Mouse (Mus musculus) ES-E14 (cell line): ENCODE data around the gene Ubxn7. TPM values are rescaled to one million over a fixed set of nuclear protein-coding genes. Genes with fewer than 3 reads are reported as not detected.

Source experiments
- DNase-seq: peaks from one replicate; pipeline ENCODE4 v3.0.0-alpha.2; 2013; ENCODE audit warnings: low read depth, low spot score
- H3K27ac ChIP-seq: 2 replicates; pipeline ENCODE4 v1.5.1; 2012; ENCODE audit warnings: low read depth, mild to moderate bottlenecking, low read length, moderate library complexity, mixed read lengths; ENCODE audit not compliant: poor library complexity, insufficient read depth, severe bottlenecking
- H3K36me3 ChIP-seq: 2 replicates; pipeline ENCODE4 v1.6.1; 2012; ENCODE audit warnings: mild to moderate bottlenecking, low read length, moderate library complexity, mixed read lengths; ENCODE audit not compliant: control insufficient read depth, poor library complexity, insufficient read depth, severe bottlenecking
- H3K4me1 ChIP-seq, 2 experiments: fragments of 150-350 bp in 1 of 2; sonication (generic) in 1 of 2; 2 replicates each; pipeline ENCODE4 v1.6.1; 2012; ENCODE audit warnings: low read length in 2 of 2, mild to moderate bottlenecking in 1 of 2, mixed read lengths in 1 of 2; ENCODE audit not compliant: control insufficient read depth in 2 of 2, insufficient read depth in 2 of 2, poor library complexity in 1 of 2
- H3K4me3 ChIP-seq, 2 experiments: fragments of 150-350 bp in 1 of 2; sonication (generic) in 1 of 2; 2 replicates each; pipeline ENCODE4 v1.5.1; 2012; ENCODE audit warnings: low read length in 2 of 2, low read depth in 1 of 2, mild to moderate bottlenecking in 1 of 2, mixed read lengths in 1 of 2; ENCODE audit not compliant: insufficient read depth in 1 of 2, poor library complexity in 1 of 2, severe bottlenecking in 1 of 2
- H3K9ac ChIP-seq: 2 replicates; pipeline ENCODE4 v1.6.1; 2012; ENCODE audit warnings: low read depth, mild to moderate bottlenecking, low read length, mixed read lengths; ENCODE audit not compliant: poor library complexity, insufficient read depth, severe bottlenecking
- H3K9me3 ChIP-seq: fragments of 150-350 bp; sonication (generic); 2 replicates; pipeline ENCODE4 v1.6.1; 2012; ENCODE audit warnings: low read depth, mild to moderate bottlenecking, low read length; ENCODE audit not compliant: control insufficient read depth, insufficient read depth
- CHD2 ChIP-seq: IDR thresholded peaks from 2 replicates; pipeline ENCODE4 v1.6.1; 2014; ENCODE audit warnings: mild to moderate bottlenecking, low read depth, low read length, inconsistent platforms
- HCFC1 ChIP-seq: IDR thresholded peaks from 2 replicates; pipeline ENCODE4 v1.6.1; 2012; ENCODE audit warnings: low read length, inconsistent platforms, borderline replicate concordance; ENCODE audit not compliant: insufficient read depth
- MAFK ChIP-seq: IDR thresholded peaks from 2 replicates; pipeline ENCODE4 v1.6.1; 2014; ENCODE audit warnings: mild to moderate bottlenecking, low read depth, low read length, inconsistent platforms; ENCODE audit not compliant: insufficient read depth
- ZC3H11A ChIP-seq: IDR thresholded peaks from 2 replicates; pipeline ENCODE4 v1.6.1; 2012; ENCODE audit warnings: low read depth, mild to moderate bottlenecking, inconsistent platforms, low read length, borderline replicate concordance
- ZNF384 ChIP-seq: IDR thresholded peaks from 2 replicates; pipeline ENCODE4 v1.6.1; 2012; ENCODE audit warnings: low read depth, low read length, inconsistent platforms
- in situ Hi-C, 2 experiments: fragments of 600-800 bp; cut with MboI; formaldehyde crosslinking; loops; one replicate each; pipeline ENCODE4 v1.15.1; 2025; ENCODE audit warnings: low sequenced_read_pairs in 2 of 2, inconsistent platforms in 1 of 2; ENCODE audit not compliant: unreplicated experiment in 2 of 2
- total RNA-seq: library from RNA; depleted of rRNA; stranded (reverse); fragments of 300-350 nt; gene quantifications from 2 replicates; pipeline ENCODE4 v1.2.3, GENCODE M21; 2012

Gene Ubxn7
- total RNA-seq, 1 experiment: 47.6 TPM

DNA sequence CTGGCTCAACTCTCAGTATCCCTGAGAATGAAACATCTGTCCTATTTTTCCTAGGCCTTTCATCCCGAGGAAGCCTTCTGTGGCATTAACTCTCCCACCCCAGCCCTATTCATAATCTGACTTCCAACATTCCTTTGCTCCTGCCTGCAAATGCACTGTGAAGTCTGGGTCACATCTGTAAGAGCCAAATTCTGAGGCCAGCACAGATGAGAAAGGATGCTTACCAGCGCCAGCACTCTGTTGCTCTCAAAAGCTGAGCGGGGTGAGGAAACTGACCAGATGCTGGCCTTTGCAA, 64.4 kb downstream of the Ubxn7 start:
- Histone ChIP-seq H3K27ac (no peak overlapping the region), H3K4me3 (no peak overlapping the region), H3K4me1 (no peaks in the 10 kb centered on the region), H3K9me3 (no peaks in the 10 kb centered on the region), H3K9ac (no peak overlapping the region), H3K36me3 (no peaks in the 10 kb centered on the region; the same call in 1 of the 2 replicates)
- no peak for TF ChIP-seq HCFC1
- in situ Hi-C loops: no loop called here
- DNase-seq: no peak

DNA sequence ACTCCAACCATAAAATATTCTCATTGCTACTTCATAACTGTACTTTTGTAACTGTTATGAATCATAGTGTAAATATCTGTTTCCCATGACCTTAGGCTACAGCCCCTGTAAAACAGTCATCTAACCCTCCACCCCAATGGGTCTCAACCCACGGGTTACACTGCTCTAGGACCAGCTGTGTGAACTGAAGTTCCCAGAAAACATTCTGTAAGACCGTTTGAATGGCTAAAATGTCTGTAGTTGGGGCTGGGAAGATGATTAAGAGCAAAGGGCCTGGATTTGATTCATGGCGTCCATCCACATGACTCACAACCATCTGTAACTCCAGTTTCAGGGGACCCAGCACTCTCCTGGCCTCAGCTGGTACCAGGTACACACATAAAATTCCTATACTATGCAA, 66.1 kb downstream of the Ubxn7 start:
- Histone ChIP-seq H3K9me3 (no peaks in the 10 kb centered on the region), H3K27ac (no peak overlapping the region), H3K36me3 (no peaks in the 10 kb centered on the region; the same call in 1 of the 2 replicates), H3K4me3 (no peak overlapping the region), H3K9ac (no peak overlapping the region), H3K4me1 (no peaks in the 10 kb centered on the region)
- no peak for DNase-seq
- TF ChIP-seq ZC3H11A: no peak
- TF ChIP-seq CHD2: no peak
- no peak for TF ChIP-seq MAFK
- TF ChIP-seq HCFC1: no peak
- TF ChIP-seq ZNF384: no peak
- in situ Hi-C loops: no loop called here

DNA sequence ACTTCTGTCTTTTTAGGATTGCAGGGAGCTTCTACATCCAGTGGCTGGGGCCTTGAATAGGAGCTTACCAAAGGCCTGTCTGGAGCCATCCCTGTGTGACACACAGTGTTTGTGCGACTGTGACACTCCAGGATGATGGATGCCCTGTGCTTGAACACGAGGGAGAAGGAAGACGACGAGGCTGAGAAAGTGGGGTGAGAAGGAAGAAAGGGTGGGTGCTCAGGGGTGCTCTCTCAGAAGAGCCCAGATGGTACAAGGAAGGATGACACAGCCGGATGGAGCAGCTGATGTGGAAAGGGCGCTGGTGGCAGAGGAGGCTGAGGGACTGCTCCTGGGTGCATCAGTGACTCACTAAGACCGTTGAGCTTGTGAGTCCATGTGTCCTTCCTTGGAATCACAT, 68.2 kb downstream of the Ubxn7 start, which contains the start of gene Tm4sf19:
Gene Tm4sf19 (plus strand): TSS at position 240 of the 400 bp plus-strand sequence.
- DNase-seq: no peak

DNA sequence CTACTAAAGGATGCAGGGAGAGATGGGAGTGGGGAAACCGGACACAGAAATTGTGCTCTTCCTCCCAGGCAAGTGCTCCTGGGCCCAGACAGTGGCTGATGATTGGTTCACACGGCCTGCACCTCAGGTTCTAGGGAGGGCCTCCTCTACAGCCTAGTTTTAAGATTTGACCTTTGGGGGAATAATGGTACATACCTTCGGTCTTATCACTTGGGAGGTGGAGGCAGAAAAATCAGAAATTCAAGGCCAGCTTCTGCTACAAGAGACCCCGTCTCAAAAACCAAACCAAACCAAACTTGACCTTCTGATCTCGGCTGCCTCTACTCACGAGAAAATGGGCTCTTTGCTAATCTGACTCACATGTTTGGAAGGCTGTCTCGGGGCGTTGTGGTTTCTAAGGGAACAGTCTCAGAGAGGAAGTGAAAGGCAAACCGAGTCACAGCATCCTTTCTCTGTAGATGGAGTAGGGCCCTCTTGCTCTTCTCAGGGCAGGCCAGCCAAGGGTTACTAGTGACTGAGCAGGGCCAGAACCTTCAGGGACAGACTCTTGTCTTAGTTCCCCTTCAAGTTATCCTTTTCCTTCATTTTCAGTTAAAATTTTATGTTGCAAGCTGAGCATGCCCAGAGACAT, 69.4 kb downstream of the Ubxn7 start:
- in situ Hi-C loops: no loop called here
- H3K27ac ChIP-seq: no peak overlapping the region
- TF ChIP-seq ZC3H11A (no peak), MAFK (no peak), ZNF384 (no peak), CHD2 (no peak), HCFC1 (no peak)

More for the DNA sequence above, 68.2 kb downstream of the Ubxn7 start, which contains the start of gene Tm4sf19:
- no peak within 1 kb of the TSS for H3K4me3 ChIP-seq
- no peak within 1 kb of the TSS for H3K9ac ChIP-seq
- H3K9me3 ChIP-seq: no peaks in the 10 kb centered on the region
- in situ Hi-C loops: no loop called here
- no peaks in the 10 kb centered on the region for H3K4me1 ChIP-seq
- TF ChIP-seq HCFC1 (no peak), MAFK (no peak), ZC3H11A (no peak), ZNF384 (no peak), CHD2 (no peak)
- H3K27ac ChIP-seq: no peak within 1 kb of the TSS
- H3K36me3 ChIP-seq: no peaks in the 10 kb centered on the region

DNA sequence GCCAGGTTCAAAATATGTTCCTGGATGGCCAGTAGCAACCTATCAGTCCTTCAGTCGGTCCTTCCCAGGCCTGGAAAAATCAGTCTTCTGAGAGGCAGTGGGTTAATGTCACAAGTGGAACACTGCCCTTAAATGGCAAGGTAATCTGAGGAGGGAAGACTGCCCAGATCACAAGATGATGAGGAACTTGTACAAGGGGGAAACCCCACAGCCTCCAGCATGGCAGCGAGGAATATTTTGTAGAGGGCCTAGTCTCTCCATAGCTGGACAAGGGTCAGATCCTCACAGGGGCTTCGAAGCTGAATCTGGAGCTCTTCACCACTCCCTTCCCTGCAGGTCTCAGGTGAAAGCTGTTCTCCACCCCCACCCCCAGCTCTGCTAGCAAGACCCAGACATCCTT, 70.8 kb downstream of the Ubxn7 start:
- no peak overlapping the region for H3K9ac ChIP-seq
- no peak for DNase-seq
- TF ChIP-seq CHD2 (no peak), MAFK (no peak), ZC3H11A (no peak)
- no peaks in the 10 kb centered on the region for H3K36me3 ChIP-seq
- no peak overlapping the region for H3K27ac ChIP-seq
- no peak overlapping the region for H3K4me3 ChIP-seq
- no peaks in the 10 kb centered on the region for H3K4me1 ChIP-seq
- in situ Hi-C loops: no loop called here
- no peaks in the 10 kb centered on the region for H3K9me3 ChIP-seq

More for the DNA sequence above, 69.4 kb downstream of the Ubxn7 start:
- no peaks in the 10 kb centered on the region for H3K36me3 ChIP-seq
- no peak overlapping the region for H3K9ac ChIP-seq
- no peak overlapping the region for H3K4me3 ChIP-seq
- no peaks in the 10 kb centered on the region for H3K9me3 ChIP-seq
- no peaks in the 10 kb centered on the region for H3K4me1 ChIP-seq
- no peak for DNase-seq
